Mouse (Mus musculus) granulocyte monocyte progenitor cell, adult 5-6 weeks (primary cell): Measurements from ENCODE around the gene Tom1l2. TPM values are rescaled to one million over a fixed set of nuclear protein-coding genes. Genes with fewer than 3 reads are reported as not detected.

ENCODE experiments used
- ATAC-seq: replicated peaks from 2 replicates; pipeline ENCODE4 v1.8.0; 2016; ENCODE audit warnings: mild to moderate bottlenecking, moderate TSS enrichment, inconsistent platforms; ENCODE audit not compliant: poor library complexity, severe bottlenecking
- total RNA-seq, 2 experiments: library from RNA; stranded (forward) in 1 of 2; stranded (reverse) in 1 of 2; fragments of 200-712, 200-1000 nt in 1 of 2; fragments of >200 nt in 1 of 2; fragmentation: Nextera tagmentation in 1 of 2; gene quantifications; 2 replicates each; pipeline ENCODE4 v1.2.3; 2014 to 2017

The Tom1l2 gene
- total RNA-seq, 2 experiments from 2014 or later: 3.3 to 16.8 TPM

DNA sequence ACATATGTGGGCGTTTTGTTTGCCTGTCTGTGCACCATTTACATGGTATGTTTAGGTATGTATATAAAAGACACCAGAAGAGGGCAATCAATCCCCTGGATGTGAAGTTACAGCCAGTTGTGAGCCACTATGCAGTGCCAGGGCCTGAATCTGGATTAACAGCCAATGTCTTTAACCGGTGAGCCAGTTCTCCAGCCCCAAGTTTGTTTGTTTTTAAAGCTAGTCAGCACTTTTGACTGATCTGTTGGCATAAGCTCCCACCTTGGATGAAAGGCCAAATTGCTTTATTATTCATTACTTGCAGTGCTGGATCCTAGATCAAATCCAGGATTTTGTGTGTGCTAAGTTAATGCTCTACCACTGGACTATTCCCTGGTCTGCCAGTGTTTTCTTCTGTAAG, 1.3 kb downstream of the Tom1l2 start:
- ATAC-seq: no peak

DNA sequence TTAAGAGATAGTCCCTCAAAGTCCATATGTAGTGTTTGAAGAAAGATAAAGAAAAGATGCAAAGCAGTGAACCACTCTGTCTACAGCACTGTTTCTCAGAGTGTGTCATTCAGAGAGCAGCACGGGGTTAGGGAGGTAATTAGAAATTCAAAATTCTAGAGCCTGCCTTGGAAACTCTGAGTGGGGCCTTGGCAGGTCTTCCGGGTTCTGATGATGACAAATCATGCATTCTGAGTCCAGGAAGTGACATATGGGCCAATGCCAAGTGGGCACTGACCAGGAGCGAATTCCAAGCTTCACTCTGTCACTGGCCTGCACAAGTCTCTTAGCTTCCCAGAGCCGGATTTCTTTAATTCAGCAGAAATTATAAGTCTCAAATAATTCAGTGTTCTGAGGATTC, 6.2 kb downstream of the Tom1l2 start:
- ATAC-seq: no peak

DNA sequence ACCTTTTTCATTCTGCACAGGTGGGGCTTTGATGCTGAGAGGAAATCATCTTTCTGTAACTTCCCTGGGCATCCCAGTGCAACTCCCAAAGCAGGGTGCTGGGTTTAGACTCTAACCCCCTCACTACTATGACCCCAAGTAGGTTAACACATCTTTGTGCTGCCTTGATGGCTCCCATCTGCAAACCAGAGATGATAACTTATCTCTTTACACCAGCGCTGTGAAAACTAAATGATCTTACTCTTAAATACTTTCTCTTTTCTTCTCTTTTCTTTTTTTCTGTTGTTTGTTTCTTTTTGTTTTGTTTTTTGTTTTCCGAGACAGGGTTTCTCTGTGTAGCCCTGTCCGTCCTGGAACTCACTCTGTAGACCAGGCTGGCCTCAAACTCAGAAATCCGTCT, 6.8 kb downstream of the Tom1l2 start:
- no peak for ATAC-seq

DNA sequence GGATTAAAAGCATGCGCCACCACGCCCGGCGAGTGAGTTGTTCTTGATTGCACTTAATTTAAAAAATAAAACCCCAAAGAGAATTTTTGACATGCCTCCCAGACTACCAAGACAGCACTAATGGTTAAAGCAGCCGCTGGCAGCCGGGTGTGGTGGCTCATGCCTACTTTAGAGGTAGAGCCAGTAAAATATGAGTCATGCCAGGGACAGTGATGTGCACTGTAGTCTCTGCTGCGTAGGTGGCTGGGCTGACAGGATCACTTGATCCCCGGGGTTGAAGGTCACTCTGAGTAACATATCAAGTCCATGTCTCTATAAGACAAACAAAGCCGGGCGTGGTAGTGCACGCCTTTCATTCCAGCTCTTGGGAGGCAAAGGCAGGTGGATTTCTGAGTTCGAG, 13.3 kb downstream of the Tom1l2 start:
- ATAC-seq: no peak

DNA sequence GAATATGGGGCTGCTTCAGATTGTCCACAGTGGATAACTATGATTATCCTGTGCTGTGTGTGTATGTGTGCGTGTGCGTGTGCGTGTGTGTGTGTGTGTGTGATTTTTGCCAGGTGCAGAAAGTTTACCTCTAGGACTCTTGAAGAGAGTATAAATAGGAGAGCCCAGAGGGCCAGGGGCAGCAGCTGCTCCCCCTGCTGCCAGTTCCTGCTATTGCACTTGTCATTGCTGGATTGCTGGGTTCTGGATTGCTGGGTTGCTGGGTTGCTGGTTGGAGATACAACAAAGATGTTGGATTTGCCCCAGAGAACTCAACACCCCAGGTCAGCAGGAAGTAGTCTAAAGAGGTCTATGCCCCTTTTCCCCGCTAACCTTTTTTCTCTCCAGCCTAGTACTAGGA, 14.4 kb downstream of the Tom1l2 start:
- 0 out of 2 replicates have a peak, but pooled peaks have one; percentile 40 for ATAC-seq

DNA sequence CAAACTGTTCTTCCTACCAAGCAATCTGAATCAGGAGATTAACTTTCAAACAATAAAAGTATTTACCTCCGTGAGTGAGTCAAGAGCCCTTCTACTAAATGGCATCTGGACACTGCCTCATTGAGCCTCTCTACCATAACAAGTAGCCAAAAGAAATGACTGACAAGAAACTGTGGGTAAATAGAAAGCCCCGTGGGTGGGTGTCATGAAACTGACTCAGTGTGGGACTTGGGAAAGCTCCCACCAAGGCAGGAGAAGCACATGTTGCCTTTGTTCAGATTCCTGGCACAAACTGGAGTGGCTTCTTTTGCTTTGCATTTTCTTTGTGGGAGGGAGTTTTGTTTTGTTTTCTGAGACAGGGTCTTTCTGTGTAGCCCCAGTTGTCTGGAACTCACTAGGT, 16.9 kb downstream of the Tom1l2 start:
- no peak for ATAC-seq

DNA sequence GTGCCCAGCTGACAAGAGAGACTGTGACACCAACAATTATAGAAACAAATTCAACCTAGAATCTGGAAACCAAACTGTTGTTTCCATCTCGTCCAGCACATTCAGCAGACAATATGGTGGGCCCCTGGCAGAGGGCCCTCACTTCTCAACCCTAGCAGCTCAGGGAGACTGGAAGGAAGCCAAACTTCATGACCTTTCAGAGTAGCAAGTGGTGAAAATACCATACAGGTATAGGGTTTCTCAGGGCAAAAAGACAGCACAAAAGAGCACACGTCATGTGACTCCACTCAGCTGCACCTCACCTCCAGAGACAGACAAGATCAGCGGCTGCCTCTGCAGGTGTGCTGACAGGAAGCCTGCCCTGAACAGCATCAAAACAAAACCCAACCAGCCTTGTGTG, 18.6 kb downstream of the Tom1l2 start:
- no peak for ATAC-seq

DNA sequence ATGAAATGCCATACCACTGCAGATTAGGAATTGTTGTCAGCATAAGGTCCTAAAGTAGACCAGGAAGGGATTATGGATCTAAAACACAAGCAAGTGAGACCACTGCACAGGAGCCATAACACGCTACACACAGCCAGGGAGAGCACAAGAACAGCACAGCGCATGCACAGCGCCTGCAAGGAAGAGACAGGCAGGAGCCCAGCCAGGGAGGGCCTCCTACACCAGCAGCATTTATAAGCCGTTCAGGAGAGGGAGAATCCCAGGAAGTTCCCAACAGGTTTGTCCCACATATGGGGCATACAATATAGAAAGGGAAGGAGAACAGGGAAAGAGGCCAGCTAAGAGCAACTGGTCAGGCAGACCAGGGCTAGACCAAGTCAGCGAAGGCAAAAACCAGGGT, 19.2 kb downstream of the Tom1l2 start:
- ATAC-seq: no peak

DNA sequence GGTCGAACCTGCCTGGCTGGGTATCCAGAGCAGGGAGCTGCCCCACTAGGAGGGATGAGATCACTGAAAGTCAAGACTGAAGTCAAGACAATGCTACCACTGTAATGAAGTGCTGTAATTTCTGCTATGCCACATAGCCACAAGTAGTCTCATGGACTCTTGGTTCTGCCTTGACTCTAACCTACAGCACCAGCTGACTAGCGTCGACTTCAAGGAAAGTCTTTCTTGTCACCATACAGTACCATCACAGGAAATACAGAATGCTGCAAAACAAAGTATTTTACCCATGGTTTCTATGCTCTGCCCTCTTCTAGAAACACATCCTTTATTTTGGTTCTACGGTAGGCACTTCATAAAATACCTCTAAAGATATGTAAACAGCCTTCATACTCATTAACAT, 22.2 kb downstream of the Tom1l2 start:
- no peak for ATAC-seq

DNA sequence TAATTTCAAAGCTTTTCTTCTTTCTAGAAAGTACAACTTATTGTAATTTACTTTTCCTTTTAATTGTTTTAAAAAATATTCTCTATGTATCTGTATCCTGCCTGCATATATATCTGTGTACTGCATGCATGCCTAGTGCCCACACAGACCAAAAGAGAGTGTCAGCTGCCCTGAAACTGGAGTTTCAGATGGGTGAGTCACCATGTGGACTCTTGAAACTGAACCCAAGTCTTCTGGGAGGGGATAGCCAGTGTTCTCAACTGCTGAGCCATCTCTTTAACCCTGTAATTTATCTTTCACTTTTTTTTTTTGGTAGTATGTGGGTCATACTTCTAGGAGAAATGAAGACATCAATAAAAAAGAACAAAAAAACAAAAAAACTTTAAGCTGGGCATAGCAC, 29.0 kb downstream of the Tom1l2 start:
- ATAC-seq: no peak

DNA sequence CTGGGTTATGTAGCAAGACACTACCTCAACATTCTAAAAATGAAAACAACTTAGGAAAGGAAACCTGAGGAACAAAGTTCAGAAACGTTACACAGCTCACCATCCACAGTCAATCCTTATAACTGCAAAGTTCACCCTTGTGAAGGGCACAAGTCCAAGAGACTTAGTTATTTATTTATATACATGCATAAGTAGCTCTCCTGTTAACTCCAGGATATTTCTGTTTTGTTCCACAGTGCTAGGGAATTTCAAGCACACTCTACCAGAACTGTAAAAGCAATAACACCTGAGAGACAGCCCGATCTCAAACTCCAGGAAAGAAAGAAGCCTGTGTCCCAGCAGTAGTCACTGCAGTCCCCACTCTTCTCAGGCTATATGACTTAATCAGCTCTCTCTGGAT, 31.3 kb downstream of the Tom1l2 start:
- ATAC-seq: no peak

DNA sequence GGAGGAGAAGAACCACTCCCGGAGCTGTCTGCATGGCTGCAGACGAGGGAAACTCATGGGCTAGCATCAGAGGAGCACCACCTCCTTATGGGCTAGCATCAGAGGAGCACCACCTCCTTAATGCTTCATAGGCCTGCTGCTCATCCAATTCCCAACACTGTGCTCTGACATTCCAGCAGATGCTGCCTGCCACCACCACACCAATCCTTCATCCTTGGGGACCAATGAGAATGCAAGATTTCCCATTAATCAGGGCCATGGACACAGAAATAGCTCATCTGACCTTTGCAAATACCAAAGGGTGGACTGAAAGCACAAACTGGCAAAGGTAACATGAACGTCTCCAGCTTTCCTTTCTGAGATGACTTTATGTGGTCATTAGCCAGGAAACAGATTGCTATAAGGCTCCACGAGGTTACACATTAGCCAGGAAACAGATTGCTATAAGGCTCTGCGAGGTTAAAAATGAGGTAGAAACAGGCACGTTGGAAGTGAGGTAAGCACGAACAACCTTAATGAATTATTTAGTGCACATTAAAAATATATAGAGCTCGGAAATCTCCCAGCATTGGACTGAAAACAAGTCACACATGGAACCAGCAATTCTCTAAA, 32.2 kb downstream of the Tom1l2 start:
- no peak for ATAC-seq

DNA sequence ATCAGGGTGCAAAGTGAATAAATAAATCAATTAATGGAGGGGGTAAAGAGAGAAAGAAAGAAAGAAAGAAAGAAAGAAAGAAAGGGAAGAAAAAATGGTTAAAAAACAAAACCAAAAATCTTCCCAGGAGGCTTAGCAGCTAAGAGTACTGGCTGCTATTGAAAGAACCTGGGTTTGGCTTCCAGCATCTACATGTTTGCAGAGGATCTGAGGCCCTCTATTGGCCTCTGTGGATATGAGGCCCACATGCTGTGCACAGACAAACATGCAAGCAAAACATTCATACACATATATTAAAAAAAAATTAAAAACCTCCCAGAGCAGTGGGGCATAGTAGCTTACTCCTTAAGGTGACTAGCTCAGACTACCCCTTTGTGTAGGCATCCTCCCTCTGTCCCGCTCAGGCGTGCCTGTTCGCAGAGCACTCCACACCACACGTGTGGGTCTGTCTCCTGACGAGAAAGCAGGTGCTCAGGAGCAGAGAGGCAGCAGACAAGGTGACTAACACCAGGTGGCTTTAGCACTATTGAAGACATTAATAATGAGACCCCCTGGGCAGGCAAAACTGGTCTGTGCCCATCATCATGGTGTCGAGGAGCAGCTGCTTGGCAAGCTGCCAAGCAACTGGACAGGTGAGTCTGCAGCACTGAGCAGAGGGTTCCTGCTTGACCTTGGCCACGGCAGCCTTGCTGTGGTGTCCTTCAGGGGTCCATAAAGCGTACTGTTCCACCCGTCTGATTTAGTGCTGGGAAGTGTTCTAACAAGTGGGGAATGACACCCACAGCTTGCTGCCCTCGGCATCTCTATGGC, 33.2 kb downstream of the Tom1l2 start:
- ATAC-seq: no peak

DNA sequence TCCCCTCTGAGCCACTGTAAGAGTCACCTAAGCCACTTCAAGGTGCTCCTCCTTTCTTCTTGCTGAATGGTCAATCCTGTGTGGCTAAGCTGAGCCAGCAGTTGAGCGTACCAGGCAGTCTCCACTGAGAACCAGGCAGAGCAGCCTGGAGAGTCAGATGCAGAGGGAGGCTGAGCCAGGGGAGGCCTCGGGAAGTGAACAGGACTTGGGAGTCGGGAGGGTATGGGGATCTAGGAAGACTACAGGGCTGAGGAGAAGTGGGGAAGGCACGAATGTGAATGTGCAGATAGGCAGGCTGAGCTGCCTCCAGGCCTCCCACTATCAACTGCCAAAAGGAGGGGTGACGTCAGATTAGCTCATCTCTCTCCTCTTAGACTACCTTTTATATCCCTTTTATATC, 34.0 kb downstream of the Tom1l2 start:
- no peak for ATAC-seq

DNA sequence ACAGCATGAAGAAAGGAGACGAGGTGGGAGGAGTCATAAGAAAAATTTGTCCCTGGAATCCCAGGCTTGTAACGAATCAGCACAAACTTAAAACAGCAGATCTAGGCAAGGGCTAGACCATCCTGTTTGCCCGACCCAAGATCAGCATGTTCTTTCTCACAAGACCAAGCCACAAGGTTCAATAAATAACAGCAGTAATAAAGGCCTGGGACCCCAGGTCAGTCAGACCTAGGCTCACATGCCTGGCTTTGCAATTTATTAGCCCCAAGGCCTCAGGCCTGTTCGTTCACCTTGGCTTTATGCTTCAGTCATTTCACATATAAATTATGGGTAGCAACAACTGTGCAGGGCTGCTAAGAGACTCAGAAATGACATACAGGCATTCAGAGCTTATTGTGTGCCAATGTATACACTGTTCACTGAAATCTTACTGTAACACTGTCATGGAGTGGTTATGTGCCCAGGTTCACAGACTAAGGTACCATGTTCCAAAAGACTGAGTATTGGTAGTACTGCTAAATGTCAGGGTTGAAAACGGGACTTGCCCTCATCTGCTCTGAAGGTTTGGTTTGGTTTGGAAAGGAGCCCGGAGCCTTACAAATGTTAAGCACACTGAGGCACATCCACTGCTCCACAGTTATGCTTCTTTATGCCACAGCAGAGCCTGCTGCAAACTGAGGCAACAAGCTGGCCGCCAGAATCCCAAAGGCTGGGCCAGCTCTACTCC, 35.2 kb downstream of the Tom1l2 start:
- ATAC-seq: no peak

DNA sequence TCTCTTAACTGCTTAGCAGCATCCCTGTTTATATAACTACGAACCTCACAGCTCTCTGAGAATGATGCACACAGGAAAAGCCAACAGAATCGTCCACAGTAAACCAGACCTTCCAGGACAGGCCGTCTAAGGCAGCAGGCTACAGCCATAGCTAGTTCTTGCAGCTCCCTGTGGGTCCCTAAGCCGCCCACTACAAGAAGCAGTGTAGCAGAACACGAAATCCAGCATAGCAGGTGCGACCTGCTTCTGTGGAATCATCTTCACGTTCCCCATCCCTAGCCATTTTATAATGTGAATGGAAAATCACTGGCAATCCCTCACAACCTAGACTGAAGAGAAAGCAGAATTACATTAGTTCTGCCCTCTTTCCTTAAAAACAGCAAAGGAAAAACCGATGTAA, 35.8 kb downstream of the Tom1l2 start:
- no peak for ATAC-seq

DNA sequence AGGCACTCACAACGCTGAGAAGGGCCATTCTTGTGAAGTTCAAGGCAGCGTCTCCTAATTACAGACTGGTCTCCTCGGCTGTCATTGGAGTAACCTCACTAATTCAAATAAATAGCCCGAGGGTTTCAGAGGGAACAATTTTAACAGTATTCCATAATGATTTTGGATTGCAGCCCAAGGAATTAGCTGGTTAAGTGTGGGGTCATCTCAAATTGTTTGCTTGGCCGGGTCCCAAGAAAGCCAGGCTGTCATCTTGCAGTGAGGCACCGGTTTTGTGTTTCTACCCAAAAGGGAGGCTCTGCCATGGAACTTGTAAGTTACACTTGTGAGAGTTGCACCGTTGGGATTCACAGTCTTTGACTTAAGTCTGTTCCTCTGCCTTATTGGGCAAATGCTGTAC, 36.5 kb downstream of the Tom1l2 start:
- no peak for ATAC-seq

DNA sequence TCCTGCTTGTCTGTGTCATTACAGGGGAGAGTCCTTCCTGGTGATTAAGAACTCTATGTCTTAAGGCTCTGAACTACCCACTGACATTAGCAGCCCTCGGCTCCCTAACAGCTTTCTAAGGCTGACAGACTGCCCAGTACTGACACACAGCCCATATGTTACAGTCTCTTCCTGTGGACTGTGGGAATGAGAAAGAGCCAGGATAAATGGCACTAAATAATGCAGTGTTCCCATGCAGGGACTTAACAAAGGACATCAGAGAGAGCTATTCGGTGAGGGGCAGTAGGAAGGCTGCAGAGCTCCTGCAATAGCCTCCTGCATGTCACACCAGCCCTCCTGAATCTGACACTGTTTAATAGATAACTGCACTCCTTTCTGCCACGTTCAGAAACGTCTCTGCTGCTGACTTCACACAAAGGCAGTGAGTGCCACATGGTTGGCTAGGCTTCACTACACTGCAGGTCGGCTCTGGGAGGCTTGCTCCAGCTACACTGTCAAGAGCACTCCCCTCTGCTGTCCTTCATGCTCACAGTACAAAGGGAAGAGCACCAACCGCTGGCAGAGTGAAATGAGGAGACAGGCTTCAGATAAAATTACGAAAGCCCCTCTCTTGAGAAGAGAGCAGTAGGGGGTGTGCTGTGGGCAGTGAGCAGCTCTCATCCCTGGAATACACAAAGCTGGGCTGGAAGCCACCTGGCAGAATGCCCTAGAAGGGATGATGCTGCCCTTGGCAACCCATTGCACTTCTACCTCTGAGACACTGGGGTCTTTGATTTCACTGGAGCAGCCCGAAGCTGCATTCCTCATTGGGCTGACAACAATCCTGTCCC, 41.5 kb downstream of the Tom1l2 start:
- no peak for ATAC-seq

DNA sequence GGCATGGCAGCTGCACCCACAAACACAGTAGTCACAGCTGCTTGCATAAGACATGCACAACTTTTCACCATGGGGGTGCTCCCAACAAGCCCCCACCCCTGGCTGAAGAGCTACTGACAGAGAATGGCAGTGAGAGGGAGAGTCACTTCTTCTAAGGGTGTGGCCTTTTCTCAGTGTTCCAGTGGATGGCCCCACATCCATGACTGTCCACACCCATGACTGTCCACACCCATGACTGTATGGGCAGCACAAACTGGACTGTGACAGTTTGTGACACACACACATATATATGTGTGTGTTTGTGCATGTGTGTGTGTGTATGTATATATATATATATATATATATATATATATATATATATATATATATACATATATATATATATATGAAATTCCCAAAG, 42.8 kb downstream of the Tom1l2 start:
- no peak for ATAC-seq

DNA sequence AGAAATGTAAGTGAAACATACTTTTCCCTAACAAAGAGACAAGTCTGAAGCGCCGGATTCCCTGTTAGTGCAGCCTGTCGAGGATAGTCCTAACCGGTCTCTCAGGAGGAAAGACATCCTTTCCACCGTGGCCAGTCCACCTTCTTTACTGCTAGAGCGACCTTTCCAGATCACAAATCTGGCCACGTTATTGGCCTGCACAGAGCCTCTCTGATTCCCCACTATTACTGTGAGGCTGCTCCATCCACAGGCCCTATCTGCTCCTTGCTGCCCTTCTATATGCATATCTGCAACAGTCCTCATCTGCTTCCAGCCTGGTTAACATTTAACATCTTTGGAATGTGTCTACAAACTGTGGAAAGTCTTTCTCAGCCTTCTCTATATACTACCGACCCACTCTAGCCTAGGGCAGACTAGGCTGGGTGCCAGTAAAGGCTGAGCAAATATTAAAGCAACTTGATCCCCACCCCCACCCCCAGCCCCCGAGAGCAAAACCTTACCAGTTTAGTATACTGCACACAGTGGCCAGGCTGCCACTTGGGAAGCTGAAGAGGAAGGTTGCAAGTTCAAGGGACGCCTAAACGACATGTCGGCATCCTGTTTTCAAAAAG, 44.1 kb downstream of the Tom1l2 start:
- no peak for ATAC-seq
